Mouse (Mus musculus) myocyte (in vitro differentiated cells): ENCODE data around the gene Bfsp2.

ENCODE experiments used
- MYOG ChIP-seq, 3 experiments: IDR thresholded peaks; one replicate each; pipeline ENCODE4 v1.6.1; 2011; ENCODE audit warnings: control low read depth in 2 of 3, low read depth in 2 of 3, mild to moderate bottlenecking in 2 of 3; ENCODE audit not compliant: insufficient read length in 2 of 3, control insufficient read depth in 1 of 3, insufficient read depth in 1 of 3
- POLR2A ChIP-seq: IDR thresholded peaks from one replicate; pipeline ENCODE4 v1.6.1; 2011; ENCODE audit warnings: low read depth, mild to moderate bottlenecking, control low read depth, moderate library complexity; ENCODE audit not compliant: insufficient read length
- REST ChIP-seq: IDR thresholded peaks from one replicate; pipeline ENCODE4 v1.6.1; 2011; ENCODE audit warnings: mild to moderate bottlenecking, control low read depth, moderate library complexity; ENCODE audit not compliant: insufficient read depth, insufficient read length
- TCF12 ChIP-seq: IDR thresholded peaks from one replicate; pipeline ENCODE4 v1.6.1; 2011; ENCODE audit warnings: mild to moderate bottlenecking, control low read depth; ENCODE audit not compliant: poor library complexity, insufficient read depth, severe bottlenecking
- USF1 ChIP-seq: IDR thresholded peaks from one replicate; pipeline ENCODE4 v1.6.1; 2011; ENCODE audit warnings: low read depth, mild to moderate bottlenecking, control low read depth, moderate library complexity

DNA sequence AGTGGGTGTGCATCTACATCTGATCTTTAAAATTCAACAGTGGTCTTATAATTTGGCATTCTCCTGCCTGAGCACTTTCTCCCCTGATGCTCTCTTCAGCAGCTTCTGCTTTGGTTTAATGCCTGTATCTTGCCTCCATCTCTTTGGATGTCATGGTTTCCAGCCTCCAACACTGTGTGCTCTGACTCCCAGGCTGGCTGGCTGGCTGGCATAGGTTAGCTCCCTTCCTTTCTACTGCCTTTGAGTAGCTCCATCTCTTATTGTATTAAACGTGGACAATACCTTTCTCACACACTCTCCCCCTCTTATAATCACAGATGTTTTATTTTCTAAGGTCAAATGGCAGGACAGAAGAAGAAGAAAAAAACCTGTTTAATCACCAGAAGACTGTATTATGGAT lies 14.9 kb downstream of the Bfsp2 start:
- no peak for TF ChIP-seq POLR2A
- TF ChIP-seq MYOG (IDR thresholded peaks at IDR 0.05; ENCODE audit: control insufficient read depth in 1 of 3, insufficient read depth in 1 of 3, insufficient read length in 2 of 3, low read depth in 2 of 3): no peak
- no peak for TF ChIP-seq REST
- no peak for TF ChIP-seq USF1
- TF ChIP-seq TCF12: no peak
